Mouse (Mus musculus): ENCODE results near the gene Actn3.

Actn3 gene

DNA sequence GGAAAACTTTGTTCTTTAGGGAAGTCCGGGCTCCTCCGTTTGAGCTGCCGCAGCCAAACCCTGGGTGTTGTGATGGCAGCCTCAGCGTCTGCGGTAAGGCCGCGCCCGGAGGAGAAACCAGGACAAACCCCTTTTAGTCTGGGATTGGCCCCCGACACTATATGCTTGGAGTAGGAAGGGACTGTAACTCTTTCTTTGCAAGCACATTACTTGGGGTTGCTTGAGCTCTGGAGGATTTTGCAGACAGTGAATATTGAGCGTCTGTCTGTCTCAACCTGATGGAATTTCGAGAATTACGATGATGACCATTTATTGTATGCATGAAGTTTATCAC is 65.8 kb downstream of the Actn3 start:
- DNase-seq (ENCODE audit: low spot score in 2 of 2), result no peak

Data from urinary bladder, postnatal 4 days (tissue).